Mouse (Mus musculus) ES-CJ7 (cell line): Measurements from ENCODE around the gene Olfr17.
"Not testable (repeated sequence)": the region's sequence is repeated elsewhere in the genome, so short reads cannot be mapped to it uniquely, and the experiment has no call there.

ENCODE experiments used
- DNase-seq: peaks from one replicate; pipeline ENCODE4 v3.0.0; 2011; ENCODE audit warnings: low read depth, low spot score

Olfr17 gene

GRCm38 (mm10) chr7:107092920-107093319 is at the start of gene Olfr17:
Gene Olfr17 (plus strand): TSS chr7:107093220.
- no peak for DNase-seq

DNA sequence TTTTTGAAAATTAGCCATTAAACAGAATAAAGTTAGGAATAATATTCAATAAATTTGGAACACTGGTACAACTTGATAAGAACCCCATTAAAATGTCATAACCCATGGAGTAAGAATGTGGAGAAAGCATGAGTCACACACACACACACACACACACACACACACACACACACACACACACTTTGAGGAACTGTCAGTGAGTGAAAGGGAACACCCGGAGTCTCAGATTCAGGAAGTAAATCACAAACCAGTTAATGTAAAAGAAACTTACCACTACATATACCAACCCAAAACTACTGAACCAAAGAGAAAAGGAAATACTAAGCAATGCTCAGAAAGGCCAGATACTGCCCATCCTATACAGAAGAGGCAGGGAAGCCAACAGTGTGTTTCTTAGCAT is 48.6 kb upstream of the Olfr17 start:
- DNase-seq: no peak

DNA sequence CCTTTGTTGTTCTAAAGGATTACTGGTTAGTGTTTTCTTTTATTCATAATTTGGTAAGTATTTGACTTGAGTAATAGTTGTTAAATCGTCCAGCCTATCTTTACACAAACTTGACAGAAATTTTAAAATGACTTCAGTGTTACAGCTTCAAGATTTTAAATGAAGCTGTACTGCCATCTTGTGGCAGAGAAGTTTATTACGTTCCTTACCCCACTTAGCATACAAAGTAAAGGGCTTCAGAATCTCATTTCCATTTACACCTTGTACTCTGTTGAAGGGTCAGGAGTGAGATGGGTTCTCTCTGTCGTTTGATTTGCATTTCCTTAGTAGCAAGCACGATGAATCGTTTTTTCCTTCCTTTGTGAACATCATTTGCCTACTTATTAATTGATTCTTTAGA is 47.2 kb upstream of the Olfr17 start:
- peak; percentile 59 for DNase-seq

GRCm38 (mm10) chr7:107047578-107047977 is 45.4 kb upstream of the Olfr17 start:
- DNase-seq: no peak

DNA sequence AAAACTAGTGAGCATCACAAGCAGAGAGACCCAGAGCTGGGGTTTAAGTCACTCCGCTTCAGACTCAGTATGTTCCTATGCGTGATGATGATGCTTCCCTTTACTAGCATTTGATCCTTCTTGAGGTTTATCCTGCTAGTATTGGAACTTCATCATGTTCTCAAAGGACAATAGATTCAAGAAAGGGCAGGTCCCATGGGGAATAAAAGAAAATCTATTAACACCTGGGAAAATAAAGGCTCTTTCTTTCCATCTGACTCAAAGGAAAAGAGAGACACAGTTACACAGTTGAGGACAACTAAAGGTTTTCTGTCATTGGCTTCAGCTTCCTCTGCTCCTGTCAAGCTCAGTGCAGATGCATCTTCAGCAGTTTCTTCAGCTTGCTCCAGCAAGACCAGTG is 22.3 kb upstream of the Olfr17 start, which contains the start of gene Olfr714:
Gene Olfr714 (plus strand): TSS at position 301 of the 400 bp plus-strand sequence.
- DNase-seq: no peak

DNA sequence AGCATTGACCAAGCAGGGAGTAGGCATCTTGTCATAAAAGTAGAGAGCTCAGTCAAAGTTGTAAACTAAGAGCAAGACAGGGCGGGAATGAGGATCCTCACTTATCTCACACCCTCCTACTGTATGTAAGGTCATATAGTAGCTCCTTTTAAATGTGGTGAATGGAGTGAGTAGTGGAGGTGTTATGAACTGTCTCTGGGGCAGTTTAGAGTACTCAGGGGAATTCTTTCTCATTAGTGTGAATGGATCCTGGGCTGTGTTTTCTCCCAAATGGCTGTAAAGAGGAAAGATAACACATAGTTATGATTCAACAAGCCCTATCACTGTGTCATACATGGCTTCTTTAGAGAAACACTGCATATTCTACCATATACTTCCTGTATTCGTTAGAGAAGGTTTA is 17.2 kb downstream of the Olfr17 start, which contains the start of gene Olfr715b:
Gene Olfr715b (minus strand): TSS at position 101 of the 400 bp plus-strand sequence.
- DNase-seq: not testable (repeated sequence)

GRCm38 (mm10) chr7:107130983-107131382 is 38.0 kb downstream of the Olfr17 start, which contains the start of gene Olfr715:
Gene Olfr715 (minus strand): TSS chr7:107131083.
- not testable (repeated sequence) for DNase-seq

- DNase-seq: not testable (repeated sequence)
Measured at GRCm38 (mm10) chr7:107138027-107138426, 45.0 kb downstream of the Olfr17 start, which contains the start of gene Olfr716. Gene Olfr716 (plus strand): TSS chr7:107138327.
